Mouse (Mus musculus): ENCODE data around the gene Mgat4d. TPM values are rescaled to one million over a fixed set of nuclear protein-coding genes. Genes with fewer than 3 reads are reported as not detected.

The Mgat4d gene
- polyA plus RNA-seq, 1 experiment from 2014 or later = not detected

GRCm38 (mm10) chr8:83377231-83377630, 29.0 kb downstream of the Mgat4d start:
- ATAC-seq (replicated peaks; ENCODE audit: low FRiP score) = no peak
- Histone ChIP-seq H3K27ac (ENCODE audit: low read depth, low read length) (no peak overlapping the region), H3K27me3 (ENCODE audit: control insufficient read depth, insufficient read depth, low read length) (no peaks in the 10 kb centered on the region), H3K36me3 (ENCODE audit: control insufficient read depth, insufficient read depth, low read length) (no peaks in the 10 kb centered on the region), H3K4me1 (replicated peaks; ENCODE audit: control insufficient read depth, insufficient read depth, low read length) (no peaks in the 10 kb centered on the region), H3K9me3 (ENCODE audit: control insufficient read depth, low read length) (no peaks in the 10 kb centered on the region), H3K4me2 (ENCODE audit: low read depth, low read length, severe bottlenecking) (no peak overlapping the region), H3K4me3 (ENCODE audit: low read depth, low read length) (no peak overlapping the region), H3K9ac (ENCODE audit: low read length) (no peak overlapping the region)
- DNase-seq (ENCODE audit: low spot score) = no peak

DNA sequence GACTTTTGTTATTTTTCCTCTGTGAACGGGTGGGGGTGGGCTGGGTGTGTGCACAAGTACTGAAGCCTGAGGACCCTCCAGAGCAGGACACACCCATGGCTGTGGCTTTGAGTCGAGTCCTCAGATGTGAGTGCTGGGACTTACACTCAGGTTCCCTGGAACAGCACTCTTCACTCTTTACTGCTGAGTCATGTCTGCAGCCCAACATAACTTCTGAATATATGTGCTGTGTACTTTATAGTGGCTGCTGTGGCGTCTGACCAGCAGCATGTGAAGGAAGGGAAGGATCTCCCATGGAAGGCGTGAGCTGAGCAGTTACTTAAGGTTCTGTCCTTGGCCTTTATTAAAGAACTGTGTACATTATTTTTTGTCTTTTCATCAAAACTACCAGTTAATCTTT, 31.9 kb downstream of the Mgat4d start:
- ATAC-seq (replicated peaks; ENCODE audit: low FRiP score) = no peak
- H3K27me3 ChIP-seq (ENCODE audit: control insufficient read depth, insufficient read depth, low read length) = no peaks in the 10 kb centered on the region
- H3K4me3 ChIP-seq (ENCODE audit: low read depth, low read length) = no peak overlapping the region
- WGBS = 75% methylated on average over 4 of the region's 4 CpGs
- H3K9me3 ChIP-seq (ENCODE audit: control insufficient read depth, low read length) = no peaks in the 10 kb centered on the region
- no peaks in the 10 kb centered on the region for H3K4me1 ChIP-seq (replicated peaks; ENCODE audit: control insufficient read depth, insufficient read depth, low read length)
- no peak for DNase-seq (ENCODE audit: low spot score)
- no peak overlapping the region for H3K4me2 ChIP-seq (ENCODE audit: low read depth, low read length, severe bottlenecking)
- no peak overlapping the region for H3K27ac ChIP-seq (ENCODE audit: low read depth, low read length)
- H3K36me3 ChIP-seq (ENCODE audit: control insufficient read depth, insufficient read depth, low read length) = no peaks in the 10 kb centered on the region
- no peak overlapping the region for H3K9ac ChIP-seq (ENCODE audit: low read length)

- H3K27ac ChIP-seq (ENCODE audit: low read depth, low read length) = no peak overlapping the region
- no peaks in the 10 kb centered on the region for H3K4me1 ChIP-seq (replicated peaks; ENCODE audit: control insufficient read depth, insufficient read depth, low read length)
- no peaks in the 10 kb centered on the region for H3K9me3 ChIP-seq (ENCODE audit: control insufficient read depth, low read length)
- no peak overlapping the region for H3K4me2 ChIP-seq (ENCODE audit: low read depth, low read length, severe bottlenecking)
- ATAC-seq (replicated peaks; ENCODE audit: low FRiP score) (no peak), DNase-seq (ENCODE audit: low spot score) (no peak)
- whole genome bisulfite sequencing = 84% methylated on average over 2 of the region's 2 CpGs
- no peaks in the 10 kb centered on the region for H3K36me3 ChIP-seq (ENCODE audit: control insufficient read depth, insufficient read depth, low read length)
- no peaks in the 10 kb centered on the region for H3K27me3 ChIP-seq (ENCODE audit: control insufficient read depth, insufficient read depth, low read length)
- no peak overlapping the region for H3K4me3 ChIP-seq (ENCODE audit: low read depth, low read length)
- no peak overlapping the region for H3K9ac ChIP-seq (ENCODE audit: low read length)
Measured at GRCm38 (mm10) chr8:83381016-83381415, 32.7 kb downstream of the Mgat4d start.

- Histone ChIP-seq H3K9me3 (ENCODE audit: control insufficient read depth, low read length) (no peaks in the 10 kb centered on the region), H3K9ac (ENCODE audit: low read length) (no peak overlapping the region), H3K27me3 (ENCODE audit: control insufficient read depth, insufficient read depth, low read length) (no peaks in the 10 kb centered on the region), H3K4me3 (ENCODE audit: low read depth, low read length) (no peak overlapping the region), H3K27ac (ENCODE audit: low read depth, low read length) (no peak overlapping the region), H3K36me3 (ENCODE audit: control insufficient read depth, insufficient read depth, low read length) (no peaks in the 10 kb centered on the region), H3K4me2 (ENCODE audit: low read depth, low read length, severe bottlenecking) (no peak overlapping the region), H3K4me1 (replicated peaks; ENCODE audit: control insufficient read depth, insufficient read depth, low read length) (no peaks in the 10 kb centered on the region)
- DNase-seq (ENCODE audit: low spot score) = no peak
- no peak for ATAC-seq (replicated peaks; ENCODE audit: low FRiP score)
- 47% methylated on average over 2 of the region's 2 CpGs for WGBS
Measured at GRCm38 (mm10) chr8:83382850-83383249, 34.6 kb downstream of the Mgat4d start.

DNA sequence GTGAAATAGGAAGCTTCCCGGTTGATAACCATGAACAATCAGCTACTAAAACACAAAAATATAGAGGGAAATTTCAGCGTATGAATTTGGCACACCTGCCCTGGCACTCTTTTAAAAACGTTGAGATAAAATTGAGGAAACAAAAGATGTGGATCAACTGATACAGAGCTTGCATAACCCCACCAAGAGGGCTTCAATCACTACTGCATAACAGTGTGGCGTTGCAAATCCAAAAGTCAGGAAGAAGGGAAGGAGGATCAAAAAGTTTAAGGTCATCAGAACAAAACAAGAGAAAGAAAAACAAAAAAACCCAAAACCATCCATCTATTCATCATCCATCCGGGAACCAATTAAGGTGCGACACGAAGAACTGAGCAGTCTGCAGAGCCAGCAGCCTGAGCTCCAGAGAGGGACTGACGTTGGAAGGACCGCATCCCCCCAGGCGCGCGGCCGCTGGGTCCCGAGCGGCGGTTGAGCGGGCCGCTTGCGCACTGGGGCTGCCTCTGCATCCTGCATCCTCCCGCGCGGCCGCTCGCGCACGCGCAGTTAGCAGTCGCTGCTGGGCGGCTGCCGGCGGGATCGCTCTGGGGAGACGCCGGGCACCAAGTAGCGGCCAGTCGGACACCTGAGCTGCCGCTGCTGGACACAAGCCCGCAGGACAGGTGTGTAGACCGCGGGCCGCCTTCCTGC, 41.2 kb downstream of the Mgat4d start, which contains the start of gene Clgn:
TSS of gene Clgn (plus strand) at position 552 of the 690 bp plus-strand sequence.
- Histone ChIP-seq H3K27me3 (ENCODE audit: control insufficient read depth, insufficient read depth, low read length) (peaks cover 7% of the 10 kb centered on the region; the same call in 1 of the 2 replicates), H3K36me3 (ENCODE audit: control insufficient read depth, insufficient read depth, low read length) (no peaks in the 10 kb centered on the region), H3K4me1 (replicated peaks; ENCODE audit: control insufficient read depth, insufficient read depth, low read length) (peaks cover 2% of the 10 kb centered on the region; the same call in 1 of the 2 replicates), H3K4me2 (ENCODE audit: low read depth, low read length, severe bottlenecking) (peak within 1 kb of the TSS; percentile 92), H3K9me3 (ENCODE audit: control insufficient read depth, low read length) (no peaks in the 10 kb centered on the region), H3K4me3 (ENCODE audit: low read depth, low read length) (peak within 1 kb of the TSS; percentile 60), H3K27ac (ENCODE audit: low read depth, low read length) (no peak within 1 kb of the TSS), H3K9ac (ENCODE audit: low read length) (peak within 1 kb of the TSS; percentile 76)
- 4% methylated on average over 41 of the region's 41 CpGs for WGBS
- peak; percentile 90 for DNase-seq (ENCODE audit: low spot score)
- ATAC-seq (replicated peaks; ENCODE audit: low FRiP score) = peak; percentile 95

GRCm38 (mm10) chr8:83390006-83390701, 41.9 kb downstream of the Mgat4d start:
- DNase-seq (ENCODE audit: low spot score) (peak; percentile 58), ATAC-seq (replicated peaks; ENCODE audit: low FRiP score) (peak; percentile 74)
- 10% methylated on average over 14 of the region's 14 CpGs for WGBS
- H3K27ac ChIP-seq (ENCODE audit: low read depth, low read length) = no peak overlapping the region
- peak overlapping the region; percentile 76 for H3K9ac ChIP-seq (ENCODE audit: low read length)
- no peaks in the 10 kb centered on the region for H3K9me3 ChIP-seq (ENCODE audit: control insufficient read depth, low read length)
- peak overlapping the region; percentile 92 for H3K4me2 ChIP-seq (ENCODE audit: low read depth, low read length, severe bottlenecking)
- H3K36me3 ChIP-seq (ENCODE audit: control insufficient read depth, insufficient read depth, low read length) = no peaks in the 10 kb centered on the region
- H3K4me3 ChIP-seq (ENCODE audit: low read depth, low read length) = peak overlapping the region; percentile 60
- peaks cover 2% of the 10 kb centered on the region; the same call in 1 of the 2 replicates for H3K4me1 ChIP-seq (replicated peaks; ENCODE audit: control insufficient read depth, insufficient read depth, low read length)
- peaks cover 7% of the 10 kb centered on the region; the same call in 1 of the 2 replicates for H3K27me3 ChIP-seq (ENCODE audit: control insufficient read depth, insufficient read depth, low read length)

DNA sequence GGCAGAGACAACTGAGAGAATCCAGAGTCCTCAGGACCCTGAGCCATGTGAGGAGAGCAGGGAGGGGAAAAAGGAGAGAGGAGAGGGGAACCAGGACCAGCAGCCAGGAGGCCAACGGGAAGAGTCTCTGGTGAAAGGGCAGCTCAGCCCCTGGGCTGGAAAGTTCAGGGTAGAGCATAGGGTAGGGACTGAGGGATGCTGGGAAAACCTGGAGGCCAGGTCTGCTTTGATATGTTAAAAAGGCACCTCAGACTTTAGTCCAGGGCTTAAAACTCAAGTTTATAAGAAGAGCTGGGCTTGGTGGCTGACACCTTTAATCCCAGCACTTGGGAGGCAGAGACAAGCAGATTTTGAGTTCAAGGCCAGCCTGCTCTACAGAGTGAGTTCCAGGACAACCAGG, 44.2 kb downstream of the Mgat4d start:
- ATAC-seq (replicated peaks; ENCODE audit: low FRiP score) (no peak), DNase-seq (ENCODE audit: low spot score) (no peak)
- Histone ChIP-seq H3K4me3 (ENCODE audit: low read depth, low read length) (no peak overlapping the region), H3K9me3 (ENCODE audit: control insufficient read depth, low read length) (no peaks in the 10 kb centered on the region), H3K27me3 (ENCODE audit: control insufficient read depth, insufficient read depth, low read length) (peaks cover 7% of the 10 kb centered on the region; the same call in 1 of the 2 replicates), H3K36me3 (ENCODE audit: control insufficient read depth, insufficient read depth, low read length) (no peaks in the 10 kb centered on the region), H3K4me1 (replicated peaks; ENCODE audit: control insufficient read depth, insufficient read depth, low read length) (peaks cover 2% of the 10 kb centered on the region; the same call in 1 of the 2 replicates), H3K4me2 (ENCODE audit: low read depth, low read length, severe bottlenecking) (no peak overlapping the region), H3K9ac (ENCODE audit: low read length) (no peak overlapping the region), H3K27ac (ENCODE audit: low read depth, low read length) (no peak overlapping the region)
- WGBS = 70% methylated on average over 1 of the region's 1 CpGs

- Histone ChIP-seq H3K36me3 (ENCODE audit: control insufficient read depth, insufficient read depth, low read length) (no peaks in the 10 kb centered on the region), H3K4me3 (ENCODE audit: low read depth, low read length) (no peak overlapping the region), H3K9me3 (ENCODE audit: control insufficient read depth, low read length) (no peaks in the 10 kb centered on the region), H3K4me1 (replicated peaks; ENCODE audit: control insufficient read depth, insufficient read depth, low read length) (peaks cover 2% of the 10 kb centered on the region; the same call in 1 of the 2 replicates), H3K9ac (ENCODE audit: low read length) (no peak overlapping the region), H3K27me3 (ENCODE audit: control insufficient read depth, insufficient read depth, low read length) (peaks cover 7% of the 10 kb centered on the region; the same call in 1 of the 2 replicates), H3K4me2 (ENCODE audit: low read depth, low read length, severe bottlenecking) (no peak overlapping the region), H3K27ac (ENCODE audit: low read depth, low read length) (no peak overlapping the region)
- no peak for ATAC-seq (replicated peaks; ENCODE audit: low FRiP score)
- no peak for DNase-seq (ENCODE audit: low spot score)
- 89% methylated on average over 5 of the region's 5 CpGs for WGBS
Measured at GRCm38 (mm10) chr8:83394325-83394724, 46.1 kb downstream of the Mgat4d start.
